14 mouse cellular contexts compared by ENCODE assay signal in the genomic region with DNA sequence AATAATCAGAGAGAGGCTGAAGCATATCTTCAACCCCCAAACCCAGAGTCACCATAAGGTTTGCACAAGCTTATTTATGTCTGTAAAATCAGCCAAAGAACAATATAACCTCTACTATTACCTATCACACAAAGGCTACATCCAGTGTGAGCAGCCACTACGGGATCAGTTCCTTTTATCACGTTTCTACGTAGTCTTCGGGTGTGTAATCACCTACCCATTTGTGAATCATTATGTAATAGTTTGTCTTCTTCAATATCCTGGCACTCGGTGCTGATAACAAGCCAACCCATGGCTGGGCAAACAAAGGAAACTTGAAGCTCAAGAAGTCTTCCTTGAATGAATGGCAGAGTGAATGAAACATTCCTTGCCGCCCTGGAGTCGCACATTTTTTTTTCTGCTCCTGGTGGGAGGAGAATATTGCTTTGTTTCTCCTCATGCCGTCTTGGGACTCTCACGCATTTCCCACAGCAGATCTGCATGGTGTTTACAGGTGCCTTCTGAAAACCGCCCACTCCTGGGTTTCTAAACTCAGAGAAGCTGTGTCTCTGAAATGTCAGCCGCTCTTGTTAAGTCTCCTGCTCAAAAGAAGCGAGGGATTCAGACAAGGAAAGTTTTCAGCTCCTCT. TPM values are rescaled to one million over a fixed set of nuclear protein-coding genes. Genes with fewer than 3 reads are reported as not detected.
A peak's percentile ranks its signal among the peaks of the same experiment; 100 is the strongest.
DNase-seq lines count a peak whose midpoint lies in the region; ATAC-seq lines count a peak whose summit lies in the region.
"Had no signal": no experiment of that assay in that cellular context is flagged by ENCODE, and none has a peak within 500 bp of the region (broad histone marks: within the 10 kb centered on the region; RNA-seq: fewer than 3 reads in every experiment).

No protein-coding gene starts in this region.

- no peak overlapping the region for H3K9ac ChIP-seq in heart, embryonic 14.5 days (ENCODE audit: low read length)
- no peak overlapping the region for H3K9ac ChIP-seq in lung, embryonic 16.5 days (ENCODE audit: low read length)
- no peak overlapping the region for H3K9ac ChIP-seq in stomach, embryonic 14.5 days (replicated peaks; ENCODE audit: low read depth, low read length)

- intact Hi-C loops in heart, postnatal 36 days (cut with DNase I), result no loop called here

- 0 out of 4 replicates have a peak overlapping the region, but pooled peaks of 1 of the 2 experiments have one; percentile 33 for H3K27ac ChIP-seq in heart, embryonic 14.5 days (replicated peaks in 1 of 2; ENCODE audit: control insufficient read depth in 1 of 2, insufficient read depth in 1 of 2, low read depth in 2 of 2, low read length in 2 of 2)
- H3K27ac ChIP-seq in lung, embryonic 16.5 days (ENCODE audit: low read length), result no peak overlapping the region
- H3K27ac ChIP-seq in stomach, embryonic 14.5 days (ENCODE audit: low read length), result no peak overlapping the region
- H3K27ac ChIP-seq: kidney, postnatal 0 days had no signal

- no peak overlapping the region for H3K4me3 ChIP-seq in heart, embryonic 14.5 days (ENCODE audit: control insufficient read depth in 1 of 2, insufficient read depth in 1 of 2, low read depth in 1 of 2, low read length in 2 of 2)
- no peak overlapping the region for H3K4me3 ChIP-seq in lung, embryonic 16.5 days (ENCODE audit: low read length)
- no peak overlapping the region for H3K4me3 ChIP-seq in stomach, embryonic 14.5 days (ENCODE audit: low read depth, low read length)

- no peak for ATAC-seq in heart, embryonic 14.5 days (ENCODE audit: insufficient number of reproducible peaks, insufficient read depth, low FRiP score, low read depth)
- ATAC-seq in lung, embryonic 16.5 days (ENCODE audit: low read depth), result peak; percentile 44; the same call in 1 of the 2 replicates
- ATAC-seq in stomach, embryonic 14.5 days (ENCODE audit: insufficient number of reproducible peaks, insufficient read depth, low FRiP score, low read depth), result peak; percentile 23; the same call in 1 of the 2 replicates
- ATAC-seq: inflammation-experienced regulatory T-cells, adult 6 months had no signal

- peaks cover 3 to 8% of the 10 kb centered on the region in 2 experiments; a peak in 3 of 4 replicates for H3K4me1 ChIP-seq in heart, embryonic 14.5 days (ENCODE audit: control insufficient read depth in 2 of 2, insufficient read depth in 2 of 2, low read length in 2 of 2)
- H3K4me1 ChIP-seq in lung, embryonic 16.5 days (replicated peaks; ENCODE audit: control insufficient read depth, insufficient read depth, low read length), result no peaks in the 10 kb centered on the region
- no peaks in the 10 kb centered on the region for H3K4me1 ChIP-seq in stomach, embryonic 14.5 days (ENCODE audit: control insufficient read depth, insufficient read depth, low read length)

- no peaks in the 10 kb centered on the region for H3K36me3 ChIP-seq in heart, embryonic 14.5 days (ENCODE audit: control insufficient read depth, insufficient read depth, low read length)
- H3K36me3 ChIP-seq in lung, embryonic 16.5 days (ENCODE audit: control insufficient read depth, insufficient read depth, low read length), result no peaks in the 10 kb centered on the region
- no peaks in the 10 kb centered on the region for H3K36me3 ChIP-seq in stomach, embryonic 14.5 days (ENCODE audit: control insufficient read depth, insufficient read depth, low read length)

- no peak for DNase-seq in heart, postnatal 36 days
- DNase-seq in lung, postnatal 14 days, result no peak
- DNase-seq in frontal cortex, postnatal 10 days (ENCODE audit: low spot score in 2 of 2), result peak; percentile 18 to 34
- DNase-seq in spleen, postnatal 36 days (ENCODE audit: low spot score in 2 of 2), result no peak
- DNase-seq: layer of hippocampus, postnatal 36 days; thymus, postnatal 4 days had no signal

- H3K9me3 ChIP-seq in heart, embryonic 14.5 days (ENCODE audit: control insufficient read depth, low read length), result no peaks in the 10 kb centered on the region
- H3K9me3 ChIP-seq in lung, embryonic 16.5 days (ENCODE audit: control insufficient read depth, low read length), result no peaks in the 10 kb centered on the region
- no peaks in the 10 kb centered on the region for H3K9me3 ChIP-seq in stomach, embryonic 14.5 days (ENCODE audit: control insufficient read depth, low read depth, low read length)
- H3K9me3 ChIP-seq: megakaryocyte, embryonic 14.5 days had no signal

- no peaks in the 10 kb centered on the region for H3K27me3 ChIP-seq in heart, embryonic 14.5 days (ENCODE audit: control insufficient read depth, insufficient read depth, low read length)
- no peaks in the 10 kb centered on the region for H3K27me3 ChIP-seq in lung, embryonic 16.5 days (ENCODE audit: control insufficient read depth, insufficient read depth, low read depth, low read length)
- no peaks in the 10 kb centered on the region for H3K27me3 ChIP-seq in stomach, embryonic 14.5 days (ENCODE audit: control insufficient read depth, insufficient read depth, low read length)

- 50% methylated on average over 12 of the region's 12 CpGs for WGBS in heart, embryonic 14.5 days
- 39% methylated on average over 12 of the region's 12 CpGs for WGBS in lung, embryonic 16.5 days
- 58% methylated on average over 12 of the region's 12 CpGs for WGBS in stomach, embryonic 14.5 days

- H3K4me2 ChIP-seq in heart, embryonic 14.5 days (ENCODE audit: low read length), result peak overlapping the region; percentile 23; the same call in 1 of the 2 replicates
- H3K4me2 ChIP-seq in lung, embryonic 16.5 days (ENCODE audit: low read depth, low read length), result no peak overlapping the region
- H3K4me2 ChIP-seq in stomach, embryonic 14.5 days (replicated peaks; ENCODE audit: low read depth, low read length), result no peak overlapping the region
- H3K4me2 ChIP-seq: liver, embryonic 11.5 days had no signal

RNA-seq across cellular contexts. Expression of a gene that starts 21.3 kb away (rescaled TPM):
- polyA plus RNA-seq in heart, embryonic 14.5 days (2014; fragmentation: Nextera tagmentation; extraction: Ambion mirVana), result 78.1 and 79.8 TPM in 2 replicates
- total RNA-seq in heart, postnatal 36 days (2021), result 100 to 1,000 TPM; 113 to 131 TPM
- 104 and 107 TPM in 2 replicates for polyA plus RNA-seq in lung, embryonic 16.5 days (2015; fragmentation: Nextera tagmentation; extraction: Ambion mirVana)
- 94.5 and 98.3 TPM in 2 replicates for polyA plus RNA-seq in stomach, embryonic 14.5 days (2014; fragmentation: Nextera tagmentation; extraction: Ambion mirVana)
- total RNA-seq: granulocyte monocyte progenitor cell, adult 5-6 weeks had no signal

Comparison
In these comparisons a context has a peak if more than half of its experiments do, and no peak if none do; other contexts are left out.
1. DNase-seq: peak in frontal cortex, postnatal 10 days (2 of 2); none in heart, postnatal 36 days (0 of 2), lung, postnatal 14 days (single experiment) and spleen, postnatal 36 days (0 of 2).